Mouse (Mus musculus) frontal cortex, postnatal 14 days (tissue): Measurements from ENCODE around the gene Wfdc6b.
"Not testable (repeated sequence)": the region's sequence is repeated elsewhere in the genome, so short reads cannot be mapped to it uniquely, and the experiment has no call there.

ENCODE experiments used
- DNase-seq, 2 experiments: peaks; one replicate each; pipeline ENCODE4 v3.0.0; 2022; ENCODE audit warnings: low spot score in 2 of 2

The Wfdc6b gene

DNA sequence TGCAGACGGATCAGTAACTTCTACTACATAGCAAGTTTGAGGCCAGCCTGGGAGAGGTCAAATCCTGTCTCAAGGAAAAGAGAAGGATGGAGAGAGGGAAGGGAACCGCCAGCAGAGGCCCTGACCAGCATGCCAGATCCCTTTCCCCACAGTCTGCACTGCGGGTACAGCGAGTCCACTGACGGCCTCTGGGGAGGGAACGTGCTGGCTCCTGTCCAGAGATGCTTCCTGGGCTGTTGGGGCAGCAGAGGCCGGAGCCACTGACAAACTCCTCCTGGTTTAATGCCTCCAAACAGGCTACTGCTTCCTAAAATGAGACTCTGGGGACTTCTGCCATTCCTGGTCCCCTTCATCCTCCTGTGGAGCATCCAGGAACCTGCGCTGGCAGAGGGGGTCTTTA, at the start of gene Wfdc6b, which contains the start of gene Wfdc8:
Gene Wfdc6b, plus strand, starts transcription at position 52 of the 400 bp plus-strand sequence.
Gene Wfdc8, minus strand, starts transcription at position 156 of the 400 bp plus-strand sequence.
- not testable (repeated sequence) for DNase-seq

DNA sequence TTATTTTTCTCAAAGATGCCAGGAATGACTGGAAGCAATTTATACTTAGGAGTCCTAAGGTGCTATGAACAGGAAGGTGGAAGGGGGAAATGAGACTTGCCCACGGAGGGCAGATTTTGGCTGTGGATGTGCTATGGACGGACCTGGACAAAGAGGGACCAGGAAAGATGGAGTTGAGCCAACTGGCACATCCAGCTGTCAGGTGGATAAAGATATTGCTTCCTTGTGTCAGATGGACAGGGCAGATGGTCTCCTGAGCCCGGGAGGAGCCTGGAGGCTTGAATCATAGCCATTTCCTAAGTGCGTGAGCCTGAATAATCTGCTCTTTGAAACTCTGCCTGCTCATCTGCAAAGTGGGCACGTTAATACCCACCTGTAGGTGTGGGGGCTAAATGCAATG, 49.0 kb upstream of the Wfdc6b start:
- DNase-seq: no peak

- DNase-seq: no peak
Measured at GRCm38 (mm10) chr2:164566997-164567396, 46.3 kb upstream of the Wfdc6b start.

DNA sequence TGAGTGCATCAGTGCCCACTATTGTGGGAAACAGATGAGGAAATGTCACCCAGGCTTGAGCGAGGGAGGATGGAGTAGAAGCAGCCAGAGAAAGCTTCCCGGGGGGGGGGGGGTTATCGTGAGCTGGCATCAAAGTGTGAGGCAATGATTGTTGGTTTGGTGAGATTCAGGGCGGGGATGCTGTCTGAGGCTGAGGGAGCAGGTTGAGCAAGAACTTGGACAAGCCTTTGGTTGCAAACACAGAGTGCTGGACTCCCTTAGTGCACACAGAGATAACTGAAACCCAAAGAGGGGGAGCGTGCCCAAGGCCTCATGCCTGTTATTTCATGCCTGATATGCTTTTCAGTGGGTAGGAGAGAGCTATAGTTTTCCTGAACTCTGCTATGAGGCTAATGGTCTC, 45.9 kb upstream of the Wfdc6b start:
- DNase-seq: no peak

GRCm38 (mm10) chr2:164573359-164573758, 40.0 kb upstream of the Wfdc6b start, which contains the start of gene Spint3:
Gene Spint3, minus strand, starts transcription at chr2:164573459.
- not testable (repeated sequence) for DNase-seq

GRCm38 (mm10) chr2:164585025-164585725, 28.1 kb upstream of the Wfdc6b start, which contains the start of gene Wfdc6a:
Gene Wfdc6a, minus strand, starts transcription at chr2:164585447.
- not testable (repeated sequence) for DNase-seq

DNA sequence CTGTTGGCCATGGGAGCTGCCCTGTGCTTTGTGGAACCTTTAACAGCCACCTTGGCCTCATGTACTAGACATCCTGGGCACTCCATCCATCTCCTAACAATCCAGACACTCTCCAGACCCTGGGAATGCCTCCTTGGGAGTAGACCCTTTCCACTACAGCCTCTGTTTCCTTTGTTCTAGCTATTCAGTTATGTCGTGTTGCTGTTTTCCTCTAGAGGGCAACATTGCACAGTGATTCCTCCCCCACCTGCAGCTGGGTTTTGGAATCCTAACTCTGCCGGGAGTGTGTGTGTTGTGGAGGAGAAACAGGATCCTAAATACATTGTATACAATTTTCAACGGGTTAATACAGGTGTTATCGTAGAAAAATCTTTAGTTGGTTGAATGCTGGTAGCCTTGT, 21.3 kb upstream of the Wfdc6b start:
- DNase-seq: peak in 1 of 2 experiments; percentile 7

GRCm38 (mm10) chr2:164593494-164593893, 19.8 kb upstream of the Wfdc6b start, which contains the start of gene Eppin:
Gene Eppin, minus strand, starts transcription at chr2:164593594.
- DNase-seq: no peak

DNA sequence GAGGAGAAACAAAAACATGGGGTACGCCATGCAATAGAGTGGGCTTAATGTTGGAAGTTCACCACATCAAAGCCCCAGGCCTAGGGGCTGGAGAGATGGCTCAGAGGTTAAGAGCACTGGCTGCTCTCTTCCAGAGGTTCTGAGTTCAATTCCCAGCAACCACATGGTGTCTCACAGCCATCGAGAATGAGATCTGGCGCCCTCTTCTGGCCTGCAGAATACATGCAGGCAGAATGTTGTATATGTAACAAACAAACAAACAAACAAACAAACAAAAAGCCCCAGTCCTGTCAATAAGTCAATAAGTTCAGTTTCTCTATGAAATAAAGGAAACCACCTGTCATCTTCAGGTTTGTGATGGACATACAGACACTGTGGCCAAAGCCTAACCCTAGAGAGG, 13.1 kb upstream of the Wfdc6b start:
- no peak for DNase-seq

GRCm38 (mm10) chr2:164603482-164603881, 9.8 kb upstream of the Wfdc6b start:
- DNase-seq: no peak

GRCm38 (mm10) chr2:164604411-164604810, 8.9 kb upstream of the Wfdc6b start:
- DNase-seq: no peak

- DNase-seq: no peak
Measured at GRCm38 (mm10) chr2:164608781-164609180, 4.5 kb upstream of the Wfdc6b start.

DNA sequence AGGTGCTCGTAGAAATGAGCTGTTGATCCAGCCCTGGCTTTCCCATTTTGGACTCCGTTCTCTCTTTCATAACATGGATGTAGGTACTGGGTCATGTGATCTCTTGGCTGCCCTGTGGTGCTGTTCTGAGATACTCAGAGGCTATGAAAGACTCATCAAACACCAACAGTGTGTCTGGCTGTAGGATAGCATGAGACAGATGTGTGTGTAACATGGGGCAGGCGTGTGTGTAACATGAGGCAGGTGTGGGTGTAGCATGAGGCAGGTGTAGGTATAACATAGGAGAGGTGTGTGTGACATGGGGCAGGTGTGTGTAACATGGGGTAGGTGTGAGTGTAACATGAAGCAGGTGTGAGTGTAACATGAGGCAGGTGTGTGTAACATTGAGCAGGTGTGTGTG, 2.1 kb downstream of the Wfdc6b start:
- no peak for DNase-seq

GRCm38 (mm10) chr2:164619050-164619449, 5.7 kb downstream of the Wfdc6b start:
- DNase-seq: no peak

GRCm38 (mm10) chr2:164621775-164622174, 8.5 kb downstream of the Wfdc6b start:
- no peak for DNase-seq

DNA sequence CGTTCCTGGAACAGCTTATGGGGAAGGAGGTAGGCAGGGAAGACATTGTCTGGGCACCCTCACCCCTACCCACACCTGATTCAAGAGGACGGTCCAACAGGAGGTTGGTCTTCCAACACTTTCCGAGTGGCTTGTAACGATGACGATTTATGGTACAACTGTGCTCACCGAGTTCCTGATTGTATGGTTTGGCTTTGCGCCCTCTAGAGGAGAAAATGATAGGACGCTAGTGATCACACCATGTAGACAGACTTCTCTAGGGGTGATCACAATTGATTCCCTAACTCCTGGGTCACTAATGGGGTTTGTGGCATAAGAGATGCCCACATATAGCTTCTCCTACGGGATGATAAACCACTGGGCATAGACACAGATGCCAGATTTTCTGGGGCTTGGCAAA, 21.9 kb downstream of the Wfdc6b start:
- no peak for DNase-seq

- DNase-seq: no peak
Measured at GRCm38 (mm10) chr2:164638696-164639095, 25.4 kb downstream of the Wfdc6b start, which contains the start of gene Wfdc16. Gene Wfdc16, minus strand, starts transcription at chr2:164638796.

DNA sequence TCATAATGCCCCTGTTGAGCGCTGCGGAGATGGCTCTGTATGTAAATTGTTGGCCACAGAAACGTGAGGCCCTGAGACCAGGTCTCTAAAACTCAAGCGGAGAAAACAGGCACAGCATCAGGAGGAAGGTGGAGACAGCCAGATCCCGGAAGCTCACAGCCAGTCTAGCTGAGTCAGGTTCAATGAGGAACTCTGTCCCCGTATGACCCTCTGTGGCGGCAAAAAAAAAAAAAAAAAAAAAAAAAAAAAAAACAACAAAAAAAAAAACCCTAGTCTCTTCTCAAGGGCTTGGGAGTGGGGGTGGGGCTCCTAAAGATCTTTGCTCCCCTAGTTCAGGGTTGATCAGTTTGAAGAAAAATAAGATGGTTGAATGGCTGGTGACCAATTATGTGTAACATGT, 27.8 kb downstream of the Wfdc6b start:
- no peak for DNase-seq

- DNase-seq: peak in 1 of 2 experiments; percentile 5
Measured at GRCm38 (mm10) chr2:164641881-164642673, 28.8 kb downstream of the Wfdc6b start.

- peak in 1 of 2 experiments; percentile 8 for DNase-seq
Measured at GRCm38 (mm10) chr2:164655858-164656257, 42.5 kb downstream of the Wfdc6b start, which contains the start of gene Wfdc10. Gene Wfdc10, plus strand, starts transcription at chr2:164656046.

- no peak for DNase-seq
Measured at GRCm38 (mm10) chr2:164656483-164656882, 43.2 kb downstream of the Wfdc6b start, which contains the start of gene Wfdc9. Gene Wfdc9, minus strand, starts transcription at chr2:164656583.

DNA sequence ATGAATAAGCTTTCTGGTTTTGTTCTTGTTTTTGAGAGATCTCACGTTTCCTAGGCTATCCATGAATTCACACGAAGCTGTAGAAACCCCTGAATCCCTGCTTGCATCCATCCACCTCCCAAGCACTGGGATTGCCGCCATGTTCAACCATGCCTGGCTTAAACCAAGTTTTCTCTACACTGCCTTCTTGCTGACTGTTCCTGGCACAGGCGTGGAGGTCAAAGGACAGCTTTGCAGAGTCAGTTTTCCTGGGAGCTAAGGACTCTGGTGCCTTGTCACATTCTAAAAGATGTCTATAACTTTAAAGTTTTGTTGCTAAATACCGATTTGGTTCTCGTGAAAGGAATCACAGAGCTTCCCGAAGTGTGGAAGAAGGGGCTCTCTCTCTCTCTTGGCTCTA, 51.5 kb downstream of the Wfdc6b start:
- DNase-seq: no peak
